Mouse (Mus musculus) forebrain, embryonic 13.5 days (tissue): ENCODE results near the gene Aldh3a2. TPM values are rescaled to one million over a fixed set of nuclear protein-coding genes. Genes with fewer than 3 reads are reported as not detected.

Source experiments
- ATAC-seq: fragments of 200-750 bp; cut with Nextera tagmentation; 2 replicates; pipeline ENCODE4 v1.8.0; 2017
- H3K27ac ChIP-seq: fragments of 300-500 bp; sonication (generic); 2 replicates; pipeline ENCODE4 v1.5.1; 2015; ENCODE audit warnings: inconsistent platforms, mild to moderate bottlenecking, moderate library complexity
- H3K27me3 ChIP-seq: fragments of 300-500 bp; sonication (generic); 2 replicates; pipeline ENCODE4 v1.6.1; 2015; ENCODE audit warnings: mild to moderate bottlenecking, inconsistent platforms
- H3K36me3 ChIP-seq: fragments of 300-500 bp; sonication (generic); 2 replicates; pipeline ENCODE4 v1.6.1; 2015; ENCODE audit warnings: mild to moderate bottlenecking, inconsistent platforms; ENCODE audit not compliant: poor library complexity, severe bottlenecking
- H3K4me1 ChIP-seq: fragments of 300-500 bp; sonication (generic); 2 replicates; pipeline ENCODE4 v1.6.1; 2015; ENCODE audit warnings: inconsistent platforms
- H3K4me2 ChIP-seq: fragments of 300-500 bp; sonication (generic); 2 replicates; pipeline ENCODE4 v1.6.1; 2015; ENCODE audit warnings: inconsistent platforms, mild to moderate bottlenecking, moderate library complexity
- H3K4me3 ChIP-seq: fragments of 300-500 bp; sonication (generic); 2 replicates; pipeline ENCODE4 v1.5.1; 2015; ENCODE audit warnings: mild to moderate bottlenecking, inconsistent platforms
- H3K9ac ChIP-seq: fragments of 300-500 bp; sonication (generic); 2 replicates; pipeline ENCODE4 v1.6.1; 2015; ENCODE audit warnings: mild to moderate bottlenecking, inconsistent platforms
- H3K9me3 ChIP-seq: fragments of 300-500 bp; sonication (generic); replicated peaks from 2 replicates; pipeline ENCODE4 v1.6.1; 2016; ENCODE audit warnings: inconsistent platforms
- WGBS: fragments of 180-500 bp; shearing (Covaris S2); methylation state at CpG from one replicate; pipeline ENCODE4 v1.1.7; 2015; 5-methylcytosine and 5-hydroxymethylcytosine counted together
- polyA plus RNA-seq: library from polyadenylated mRNA; unstranded; fragments of >200 nt; fragmentation: Nextera tagmentation; extraction: Ambion mirVana; gene quantifications from 2 replicates; pipeline ENCODE4 v1.2.1, GENCODE M21; 2015

Gene Aldh3a2
- polyA plus RNA-seq, 1 experiment from 2014 or later = 21.0 TPM

- no peaks in the 10 kb centered on the region for H3K36me3 ChIP-seq
- peaks cover 13% of the 10 kb centered on the region for H3K27me3 ChIP-seq
- ATAC-seq = no peak
- no peaks in the 10 kb centered on the region for H3K9me3 ChIP-seq
- H3K27ac ChIP-seq = no peak overlapping the region
- H3K4me3 ChIP-seq = no peak overlapping the region
- no peak overlapping the region for H3K9ac ChIP-seq
- WGBS = 76% methylated on average over 5 of the region's 5 CpGs
- no peak overlapping the region for H3K4me2 ChIP-seq
- H3K4me1 ChIP-seq = peaks cover 9% of the 10 kb centered on the region
Observed at GRCm38 (mm10) chr11:61270406-61270805, 3.1 kb upstream of the Aldh3a2 start.

GRCm38 (mm10) chr11:61268626-61269349 lies 1.5 kb upstream of the Aldh3a2 start:
- 94% methylated on average over 6 of the region's 6 CpGs for WGBS
- Histone ChIP-seq H3K4me2 (no peak overlapping the region), H3K4me1 (peaks cover 9% of the 10 kb centered on the region), H3K4me3 (no peak overlapping the region), H3K27me3 (peaks cover 11% of the 10 kb centered on the region), H3K27ac (no peak overlapping the region), H3K9me3 (no peaks in the 10 kb centered on the region), H3K36me3 (no peaks in the 10 kb centered on the region; the same call in 1 of the 2 replicates), H3K9ac (no peak overlapping the region)
- no peak for ATAC-seq

GRCm38 (mm10) chr11:61263841-61264240 lies 3.4 kb downstream of the Aldh3a2 start:
- ATAC-seq = no peak
- H3K27ac ChIP-seq = no peak overlapping the region
- no peak overlapping the region for H3K4me3 ChIP-seq
- peaks cover 10% of the 10 kb centered on the region for H3K27me3 ChIP-seq
- WGBS = 84% methylated on average over 1 of the region's 1 CpGs
- peaks cover 9% of the 10 kb centered on the region for H3K4me1 ChIP-seq
- H3K4me2 ChIP-seq = no peak overlapping the region
- no peaks in the 10 kb centered on the region for H3K9me3 ChIP-seq
- H3K36me3 ChIP-seq = peaks cover 38% of the 10 kb centered on the region
- no peak overlapping the region for H3K9ac ChIP-seq

GRCm38 (mm10) chr11:61262516-61262915 lies 4.7 kb downstream of the Aldh3a2 start:
- no peak overlapping the region for H3K27ac ChIP-seq
- WGBS = 93% methylated on average over 14 of the region's 14 CpGs
- ATAC-seq = no peak
- peaks cover 9% of the 10 kb centered on the region for H3K4me1 ChIP-seq
- H3K36me3 ChIP-seq = peaks cover 48% of the 10 kb centered on the region
- H3K4me3 ChIP-seq = no peak overlapping the region
- H3K4me2 ChIP-seq = no peak overlapping the region
- no peak overlapping the region; the same call in 1 of the 2 replicates for H3K9ac ChIP-seq
- H3K27me3 ChIP-seq = no peaks in the 10 kb centered on the region
- no peaks in the 10 kb centered on the region for H3K9me3 ChIP-seq

- H3K4me3 ChIP-seq = no peak overlapping the region
- no peaks in the 10 kb centered on the region for H3K9me3 ChIP-seq
- H3K36me3 ChIP-seq = peaks cover 79% of the 10 kb centered on the region
- H3K9ac ChIP-seq = no peak overlapping the region
- no peak overlapping the region for H3K27ac ChIP-seq
- no peaks in the 10 kb centered on the region for H3K27me3 ChIP-seq
- H3K4me2 ChIP-seq = no peak overlapping the region
- WGBS = 92% methylated on average over 6 of the region's 6 CpGs
- ATAC-seq = no peak
- H3K4me1 ChIP-seq = no peaks in the 10 kb centered on the region
Observed at GRCm38 (mm10) chr11:61259106-61259505, 8.2 kb downstream of the Aldh3a2 start.

GRCm38 (mm10) chr11:61252807-61253206 lies 14.5 kb downstream of the Aldh3a2 start:
- H3K27me3 ChIP-seq = no peaks in the 10 kb centered on the region
- H3K9ac ChIP-seq = no peak overlapping the region
- ATAC-seq = no peak
- WGBS = 94% methylated on average over 12 of the region's 12 CpGs
- no peaks in the 10 kb centered on the region for H3K9me3 ChIP-seq
- H3K36me3 ChIP-seq = peaks cover 80% of the 10 kb centered on the region
- no peak overlapping the region for H3K27ac ChIP-seq
- no peaks in the 10 kb centered on the region for H3K4me1 ChIP-seq
- no peak overlapping the region for H3K4me2 ChIP-seq
- H3K4me3 ChIP-seq = no peak overlapping the region

GRCm38 (mm10) chr11:61251741-61252140 lies 15.5 kb downstream of the Aldh3a2 start:
- Histone ChIP-seq H3K4me1 (no peaks in the 10 kb centered on the region), H3K27me3 (no peaks in the 10 kb centered on the region), H3K27ac (no peak overlapping the region), H3K9ac (no peak overlapping the region), H3K4me3 (no peak overlapping the region), H3K9me3 (no peaks in the 10 kb centered on the region), H3K36me3 (peaks cover 71% of the 10 kb centered on the region), H3K4me2 (no peak overlapping the region)
- 73% methylated on average over 10 of the region's 10 CpGs for WGBS
- ATAC-seq = no peak

GRCm38 (mm10) chr11:61244406-61244805 lies 22.9 kb downstream of the Aldh3a2 start:
- Histone ChIP-seq H3K4me3 (no peak overlapping the region), H3K27me3 (no peaks in the 10 kb centered on the region), H3K9me3 (no peaks in the 10 kb centered on the region), H3K27ac (no peak overlapping the region), H3K4me2 (no peak overlapping the region), H3K36me3 (peaks cover 25% of the 10 kb centered on the region), H3K9ac (no peak overlapping the region), H3K4me1 (no peaks in the 10 kb centered on the region)
- no peak for ATAC-seq
- 90% methylated on average over 7 of the region's 7 CpGs for WGBS

- H3K4me2 ChIP-seq = no peak overlapping the region
- no peak overlapping the region for H3K9ac ChIP-seq
- no peaks in the 10 kb centered on the region for H3K9me3 ChIP-seq
- peaks cover 4% of the 10 kb centered on the region; the same call in 1 of the 2 replicates for H3K27me3 ChIP-seq
- no peak for ATAC-seq
- H3K27ac ChIP-seq = no peak overlapping the region
- H3K36me3 ChIP-seq = no peaks in the 10 kb centered on the region
- WGBS = 89% methylated on average over 3 of the region's 3 CpGs
- H3K4me3 ChIP-seq = no peak overlapping the region
- no peaks in the 10 kb centered on the region for H3K4me1 ChIP-seq
Observed at GRCm38 (mm10) chr11:61236015-61236414, 31.2 kb downstream of the Aldh3a2 start.

- Histone ChIP-seq H3K27me3 (peaks cover 4% of the 10 kb centered on the region; the same call in 1 of the 2 replicates), H3K4me2 (no peak overlapping the region), H3K9ac (no peak overlapping the region), H3K9me3 (no peaks in the 10 kb centered on the region), H3K27ac (no peak overlapping the region), H3K4me3 (no peak overlapping the region), H3K36me3 (no peaks in the 10 kb centered on the region), H3K4me1 (no peaks in the 10 kb centered on the region)
- ATAC-seq = no peak
- 74% methylated on average over 5 of the region's 5 CpGs for WGBS
Observed at GRCm38 (mm10) chr11:61234174-61234573, 33.1 kb downstream of the Aldh3a2 start.

- Histone ChIP-seq H3K9ac (no peak overlapping the region), H3K4me2 (peak overlapping the region; percentile 33), H3K4me1 (no peaks in the 10 kb centered on the region), H3K36me3 (no peaks in the 10 kb centered on the region), H3K4me3 (no peak overlapping the region), H3K27ac (no peak overlapping the region), H3K27me3 (peaks cover 4% of the 10 kb centered on the region; the same call in 1 of the 2 replicates), H3K9me3 (no peaks in the 10 kb centered on the region)
- 15% methylated on average over 9 of the region's 9 CpGs for WGBS
- ATAC-seq = peak; percentile 75
Observed at GRCm38 (mm10) chr11:61231329-61231728, 35.9 kb downstream of the Aldh3a2 start.

- 75% methylated on average over 3 of the region's 3 CpGs for WGBS
- no peak for ATAC-seq
Observed at GRCm38 (mm10) chr11:61228406-61228805, 38.9 kb downstream of the Aldh3a2 start.

GRCm38 (mm10) chr11:61227816-61228215 lies 39.4 kb downstream of the Aldh3a2 start:
- Histone ChIP-seq H3K4me1 (no peaks in the 10 kb centered on the region), H3K36me3 (no peaks in the 10 kb centered on the region), H3K4me2 (no peak overlapping the region), H3K9ac (no peak overlapping the region), H3K27me3 (peaks cover 4% of the 10 kb centered on the region; the same call in 1 of the 2 replicates), H3K4me3 (no peak overlapping the region), H3K9me3 (no peaks in the 10 kb centered on the region), H3K27ac (no peak overlapping the region)
- WGBS = 87% methylated on average over 8 of the region's 8 CpGs
- ATAC-seq = no peak

More at GRCm38 (mm10) chr11:61228406-61228805, 38.9 kb downstream of the Aldh3a2 start:
- Histone ChIP-seq H3K36me3 (no peaks in the 10 kb centered on the region), H3K4me2 (no peak overlapping the region), H3K4me3 (no peak overlapping the region), H3K4me1 (no peaks in the 10 kb centered on the region), H3K27me3 (peaks cover 4% of the 10 kb centered on the region; the same call in 1 of the 2 replicates), H3K9me3 (no peaks in the 10 kb centered on the region), H3K9ac (no peak overlapping the region), H3K27ac (no peak overlapping the region)
